Mouse (Mus musculus) midbrain, postnatal 0 days (tissue): Measurements from ENCODE around the gene Rnf157. TPM values are rescaled to one million over a fixed set of nuclear protein-coding genes. Genes with fewer than 3 reads are reported as not detected.

Experiments used
- ATAC-seq: fragments of 200-750 bp; cut with Nextera tagmentation; 2 replicates; pipeline ENCODE4 v1.8.0; 2017; ENCODE audit warnings: moderate number of reproducible peaks, mild to moderate bottlenecking, moderate TSS enrichment, moderate library complexity; ENCODE audit not compliant: low FRiP score
- DNase-seq: peaks from one replicate; pipeline ENCODE4 v3.0.0-alpha.2; 2015; ENCODE audit warnings: low spot score
- H3K27ac ChIP-seq: fragments of 300-500 bp; sonication (generic); 2 replicates; pipeline ENCODE4 v1.5.1; 2014; ENCODE audit warnings: low read depth, mild to moderate bottlenecking, low read length, mixed read lengths
- H3K27me3 ChIP-seq: fragments of 300-500 bp; sonication (generic); 2 replicates; pipeline ENCODE4 v1.6.1; 2014; ENCODE audit warnings: low read length, control low read depth, mixed read lengths; ENCODE audit not compliant: insufficient read depth
- H3K36me3 ChIP-seq: fragments of 300-500 bp; sonication (generic); 2 replicates; pipeline ENCODE4 v1.6.1; 2014; ENCODE audit warnings: low read length, control low read depth, mixed read lengths; ENCODE audit not compliant: insufficient read depth
- H3K4me1 ChIP-seq: fragments of 300-500 bp; sonication (generic); 2 replicates; pipeline ENCODE4 v1.6.1; 2014; ENCODE audit warnings: mild to moderate bottlenecking, control low read depth, antibody characterized with exemption, low read length, mixed read lengths; ENCODE audit not compliant: insufficient read depth
- H3K4me2 ChIP-seq: fragments of 300-500 bp; sonication (generic); 2 replicates; pipeline ENCODE4 v1.6.1; 2014; ENCODE audit warnings: low read depth, mild to moderate bottlenecking, low read length, mixed read lengths; ENCODE audit not compliant: poor library complexity, severe bottlenecking
- H3K4me3 ChIP-seq: fragments of 300-500 bp; sonication (generic); 2 replicates; pipeline ENCODE4 v1.5.1; 2014; ENCODE audit warnings: low read depth, mild to moderate bottlenecking, low read length, moderate library complexity
- H3K9ac ChIP-seq: fragments of 300-500 bp; sonication (generic); replicated peaks from 2 replicates; pipeline ENCODE4 v1.6.1; 2014; ENCODE audit warnings: mild to moderate bottlenecking, low read length, moderate library complexity, mixed read lengths; ENCODE audit not compliant: poor library complexity, severe bottlenecking
- H3K9me3 ChIP-seq: fragments of 300-500 bp; sonication (generic); 2 replicates; pipeline ENCODE4 v1.6.1; 2016; ENCODE audit warnings: low read length, control low read depth
- CTCF ChIP-seq: IDR thresholded peaks from 2 replicates; pipeline ENCODE4 v1.5.1; 2016; ENCODE audit warnings: antibody characterized with exemption, mild to moderate bottlenecking
- WGBS: fragments of 180-500 bp; shearing (Covaris S2); extraction: QIAGEN DNeasy Blood & Tissue Kit; methylation state at CpG from one replicate; pipeline ENCODE4 v1.1.7; 2014; 5-methylcytosine and 5-hydroxymethylcytosine counted together
- polyA plus RNA-seq: library from polyadenylated mRNA; unstranded; fragments of >200 nt; fragmentation: Nextera tagmentation; extraction: Ambion mirVana; gene quantifications from 2 replicates; pipeline ENCODE4 v1.2.1, GENCODE M21; 2015
- total RNA-seq: library from RNA; depleted of rRNA; stranded (reverse); fragments of >200 nt; gene quantifications from 2 replicates; pipeline ENCODE4 v1.2.3, GENCODE M21; 2014

Gene Rnf157
- total and polyA plus RNA-seq, 2 experiments from 2014 or later, result 57.0 to 138 TPM

GRCm38 (mm10) chr11:116400560-116400959 is 12.3 kb downstream of the Rnf157 start:
- DNase-seq (no peak), ATAC-seq (no peak)
- H3K4me1 ChIP-seq, result no peaks in the 10 kb centered on the region
- no peak overlapping the region for H3K9ac ChIP-seq
- no peaks in the 10 kb centered on the region for H3K27me3 ChIP-seq
- 58% methylated on average over 4 of the region's 4 CpGs for WGBS
- H3K36me3 ChIP-seq, result peaks cover 12% of the 10 kb centered on the region
- H3K9me3 ChIP-seq, result no peaks in the 10 kb centered on the region
- H3K4me2 ChIP-seq, result no peak overlapping the region
- H3K4me3 ChIP-seq, result no peak overlapping the region
- H3K27ac ChIP-seq, result no peak overlapping the region
- TF ChIP-seq CTCF, result no peak

GRCm38 (mm10) chr11:116398348-116398677 is 14.5 kb downstream of the Rnf157 start:
- Histone ChIP-seq H3K9ac (no peak overlapping the region), H3K27ac (no peak overlapping the region), H3K4me3 (no peak overlapping the region), H3K4me1 (no peaks in the 10 kb centered on the region), H3K36me3 (peaks cover 17% of the 10 kb centered on the region), H3K27me3 (no peaks in the 10 kb centered on the region), H3K4me2 (no peak overlapping the region), H3K9me3 (no peaks in the 10 kb centered on the region)
- no peak for ATAC-seq
- no peak for DNase-seq
- TF ChIP-seq CTCF, result no peak
- 57% methylated on average over 11 of the region's 11 CpGs for WGBS

DNA sequence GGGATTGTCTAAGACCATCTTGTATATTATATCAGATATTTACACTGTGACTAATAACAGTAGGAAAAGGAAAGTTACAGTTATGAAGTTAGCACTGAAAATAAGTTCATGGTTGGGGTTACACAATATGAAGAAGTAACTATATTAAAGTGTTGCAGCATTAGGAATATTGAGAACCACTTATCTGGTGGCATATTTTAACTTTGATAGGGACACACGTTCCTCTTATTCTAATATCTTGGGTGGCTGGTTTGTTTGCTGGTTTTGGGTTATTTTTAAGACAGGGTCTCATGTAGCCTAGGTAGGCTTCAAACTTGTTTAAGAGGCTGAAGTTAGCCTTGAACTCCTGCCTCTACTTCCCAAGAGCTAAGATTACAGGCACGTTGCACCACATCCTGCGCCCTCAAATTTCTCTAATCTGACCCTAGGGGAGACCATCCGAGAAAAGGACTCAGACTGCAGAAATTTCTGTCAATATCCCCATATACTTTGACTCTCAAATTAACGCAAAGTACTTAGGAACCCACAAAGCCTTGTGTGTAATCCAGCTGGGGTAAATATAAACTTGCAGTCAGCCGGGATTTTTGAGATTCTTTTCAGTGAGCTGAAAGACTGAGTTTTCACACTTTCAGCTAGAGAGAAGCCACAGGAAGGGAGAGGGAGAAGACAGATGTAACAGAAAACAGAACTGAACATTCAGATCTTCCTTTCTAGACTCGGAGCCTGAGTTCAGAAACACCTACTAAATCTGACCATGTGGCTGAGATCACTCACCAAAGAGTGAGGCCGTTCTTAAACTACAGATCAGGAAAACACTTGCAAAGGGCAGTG is 15.1 kb downstream of the Rnf157 start:
- peaks cover 12% of the 10 kb centered on the region for H3K36me3 ChIP-seq
- no peaks in the 10 kb centered on the region for H3K9me3 ChIP-seq
- DNase-seq, result no peak
- no peak overlapping the region for H3K9ac ChIP-seq
- 75% methylated on average over 8 of the region's 8 CpGs for WGBS
- H3K4me1 ChIP-seq, result no peaks in the 10 kb centered on the region
- H3K27ac ChIP-seq, result no peak overlapping the region
- ATAC-seq, result no peak
- no peaks in the 10 kb centered on the region for H3K27me3 ChIP-seq
- H3K4me2 ChIP-seq, result no peak overlapping the region
- H3K4me3 ChIP-seq, result no peak overlapping the region
- TF ChIP-seq CTCF, result no peak

DNA sequence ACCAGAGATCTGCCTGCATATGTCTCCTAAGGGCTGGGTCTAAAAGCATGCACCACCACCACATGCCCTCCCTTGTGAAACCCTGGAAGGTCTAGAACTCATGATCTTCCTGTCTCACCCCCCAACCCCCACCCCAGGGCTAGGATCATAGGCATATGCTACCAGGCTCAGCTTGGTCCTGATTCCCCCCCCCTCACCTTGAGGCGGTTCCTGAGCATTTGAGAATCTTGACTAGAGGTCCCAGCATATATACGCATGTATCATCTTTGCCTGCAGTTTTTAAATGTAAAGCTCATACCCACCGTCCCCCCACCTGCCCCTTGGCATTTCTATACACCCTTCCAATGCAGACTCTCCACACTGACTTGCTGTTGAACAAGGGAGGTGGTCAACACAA is 15.9 kb downstream of the Rnf157 start:
- H3K9me3 ChIP-seq, result no peaks in the 10 kb centered on the region
- no peak overlapping the region for H3K9ac ChIP-seq
- H3K36me3 ChIP-seq, result peaks cover 12% of the 10 kb centered on the region
- H3K4me1 ChIP-seq, result no peaks in the 10 kb centered on the region
- ATAC-seq, result no peak
- H3K27ac ChIP-seq, result no peak overlapping the region
- WGBS, result 97% methylated on average over 3 of the region's 3 CpGs
- H3K4me3 ChIP-seq, result no peak overlapping the region
- no peaks in the 10 kb centered on the region for H3K27me3 ChIP-seq
- DNase-seq, result no peak
- H3K4me2 ChIP-seq, result no peak overlapping the region
- no peak for TF ChIP-seq CTCF

GRCm38 (mm10) chr11:116396276-116396933 is 16.4 kb downstream of the Rnf157 start:
- no peak for DNase-seq
- WGBS, result 87% methylated on average over 11 of the region's 11 CpGs

GRCm38 (mm10) chr11:116394769-116395168 is 18.1 kb downstream of the Rnf157 start:
- ATAC-seq, result no peak
- no peaks in the 10 kb centered on the region for H3K27me3 ChIP-seq
- no peak overlapping the region for H3K4me2 ChIP-seq
- H3K36me3 ChIP-seq, result peaks cover 12% of the 10 kb centered on the region
- DNase-seq, result no peak
- TF ChIP-seq CTCF, result no peak
- no peak overlapping the region for H3K4me3 ChIP-seq
- H3K9me3 ChIP-seq, result no peaks in the 10 kb centered on the region
- WGBS, result 91% methylated on average over 4 of the region's 4 CpGs
- no peaks in the 10 kb centered on the region for H3K4me1 ChIP-seq
- no peak overlapping the region for H3K27ac ChIP-seq
- H3K9ac ChIP-seq, result no peak overlapping the region

More at GRCm38 (mm10) chr11:116396276-116396933, 16.4 kb downstream of the Rnf157 start:
- Histone ChIP-seq H3K36me3 (peaks cover 12% of the 10 kb centered on the region), H3K27me3 (no peaks in the 10 kb centered on the region), H3K9ac (no peak overlapping the region), H3K4me2 (no peak overlapping the region), H3K9me3 (no peaks in the 10 kb centered on the region), H3K4me1 (no peaks in the 10 kb centered on the region), H3K27ac (no peak overlapping the region), H3K4me3 (no peak overlapping the region)
- no peak for ATAC-seq
- no peak for TF ChIP-seq CTCF
